Mouse (Mus musculus) cerebellum, adult 2 months (tissue): ENCODE measurements around the gene Alpl.

Source experiments
- CTCF ChIP-seq: fragments of 200-500 bp; IDR thresholded peaks from 2 replicates; pipeline ENCODE4 v1.5.1; 2011; ENCODE audit warnings: low read depth, mild to moderate bottlenecking, control low read depth, low read length, moderate library complexity, borderline replicate concordance; ENCODE audit not compliant: insufficient read depth
- POLR2A ChIP-seq: fragments of 200-500 bp; IDR thresholded peaks from 2 replicates; pipeline ENCODE4 v1.6.1; 2011; ENCODE audit warnings: low read length, control low read depth, borderline replicate concordance; ENCODE audit not compliant: insufficient read depth

- TF ChIP-seq POLR2A (no peak), CTCF (no peak)
Observed at GRCm38 (mm10) chr4:137766365-137766764, 29.8 kb downstream of the Alpl start.
